Mouse (Mus musculus) forebrain, embryonic 15.5 days (tissue): ENCODE data around the gene Decr2. TPM values are rescaled to one million over a fixed set of nuclear protein-coding genes. Genes with fewer than 3 reads are reported as not detected.
"Not testable (repeated sequence)": the region's sequence is repeated elsewhere in the genome, so short reads cannot be mapped to it uniquely, and the experiment has no call there.

Experiments
- ATAC-seq: fragments of 200-750 bp; cut with Nextera tagmentation; replicated peaks from 2 replicates; pipeline ENCODE4 v1.8.0; 2017; ENCODE audit warnings: mild to moderate bottlenecking, moderate TSS enrichment, moderate library complexity
- H3K27ac ChIP-seq: fragments of 300-500 bp; sonication (generic); replicated peaks from 2 replicates; pipeline ENCODE4 v1.5.1; 2015; ENCODE audit warnings: mild to moderate bottlenecking, inconsistent platforms
- H3K27me3 ChIP-seq: fragments of 300-500 bp; sonication (generic); 2 replicates; pipeline ENCODE4 v1.6.1; 2015; ENCODE audit warnings: inconsistent platforms
- H3K36me3 ChIP-seq: fragments of 300-500 bp; sonication (generic); 2 replicates; pipeline ENCODE4 v1.6.1; 2015; ENCODE audit warnings: mild to moderate bottlenecking, inconsistent platforms
- H3K4me1 ChIP-seq: fragments of 300-500 bp; sonication (generic); 2 replicates; pipeline ENCODE4 v1.6.1; 2015; ENCODE audit warnings: inconsistent platforms
- H3K4me2 ChIP-seq: fragments of 300-500 bp; sonication (generic); replicated peaks from 2 replicates; pipeline ENCODE4 v1.6.1; 2015; ENCODE audit warnings: mild to moderate bottlenecking, inconsistent platforms
- H3K4me3 ChIP-seq: fragments of 300-500 bp; sonication (generic); 2 replicates; pipeline ENCODE4 v1.5.1; 2015; ENCODE audit warnings: mild to moderate bottlenecking, inconsistent platforms
- H3K9ac ChIP-seq: fragments of 300-500 bp; sonication (generic); replicated peaks from 2 replicates; pipeline ENCODE4 v1.6.1; 2015; ENCODE audit warnings: mild to moderate bottlenecking, inconsistent platforms
- H3K9me3 ChIP-seq: fragments of 300-500 bp; sonication (generic); 2 replicates; pipeline ENCODE4 v1.6.1; 2016; ENCODE audit warnings: inconsistent platforms
- WGBS: fragments of 180-500 bp; shearing (Covaris S2); methylation state at CpG from one replicate; pipeline ENCODE4 v1.1.7; 2015; ENCODE audit warnings: mixed read lengths; 5-methylcytosine and 5-hydroxymethylcytosine counted together
- polyA plus RNA-seq: library from polyadenylated mRNA; unstranded; fragments of >200 nt; fragmentation: Nextera tagmentation; extraction: Ambion mirVana; gene quantifications from 2 replicates; pipeline ENCODE4 v1.2.1, GENCODE M21; 2015

Gene Decr2
- polyA plus RNA-seq, 1 experiment from 2014 or later, result 29.1 TPM

- Histone ChIP-seq H3K27me3 (no peaks in the 10 kb centered on the region), H3K9me3 (no peaks in the 10 kb centered on the region), H3K27ac (no peak overlapping the region), H3K4me2 (no peak overlapping the region), H3K4me3 (no peak overlapping the region), H3K9ac (no peak overlapping the region), H3K4me1 (0 out of 2 replicates have a peak, but pooled peaks cover 2% of the 10 kb centered on the region), H3K36me3 (peaks cover 13% of the 10 kb centered on the region)
- WGBS, result 92% methylated on average over 4 of the region's 4 CpGs
- ATAC-seq, result no peak
Measured at GRCm38 (mm10) chr17:26052074-26052473, 38.1 kb downstream of the Decr2 start.

GRCm38 (mm10) chr17:26048118-26048517 lies 42.0 kb downstream of the Decr2 start:
- H3K27me3 ChIP-seq, result no peaks in the 10 kb centered on the region
- H3K27ac ChIP-seq, result no peak overlapping the region
- H3K36me3 ChIP-seq, result 0 out of 2 replicates have a peak, but pooled peaks cover 2% of the 10 kb centered on the region
- no peak overlapping the region for H3K9ac ChIP-seq
- no peaks in the 10 kb centered on the region for H3K9me3 ChIP-seq
- H3K4me1 ChIP-seq, result peaks cover 24% of the 10 kb centered on the region
- no peak for ATAC-seq
- H3K4me3 ChIP-seq, result no peak overlapping the region
- WGBS, result 89% methylated on average over 8 of the region's 8 CpGs
- no peak overlapping the region for H3K4me2 ChIP-seq

GRCm38 (mm10) chr17:26046253-26046997 lies 43.7 kb downstream of the Decr2 start:
- H3K27ac ChIP-seq, result 0 out of 2 replicates have a peak overlapping the region, but pooled peaks have one; percentile 29
- no peak for ATAC-seq
- peaks cover 39% of the 10 kb centered on the region for H3K4me1 ChIP-seq
- no peaks in the 10 kb centered on the region for H3K36me3 ChIP-seq
- no peaks in the 10 kb centered on the region for H3K9me3 ChIP-seq
- H3K27me3 ChIP-seq, result no peaks in the 10 kb centered on the region
- no peak overlapping the region for H3K4me2 ChIP-seq
- H3K9ac ChIP-seq, result peak overlapping the region; percentile 11; the same call in 1 of the 2 replicates
- 60% methylated on average over 10 of the region's 10 CpGs for WGBS
- no peak overlapping the region for H3K4me3 ChIP-seq

- no peaks in the 10 kb centered on the region for H3K27me3 ChIP-seq
- H3K36me3 ChIP-seq, result no peaks in the 10 kb centered on the region
- 0 out of 2 replicates have a peak overlapping the region, but pooled peaks have one; percentile 3 for H3K27ac ChIP-seq
- H3K9ac ChIP-seq, result no peak overlapping the region
- no peaks in the 10 kb centered on the region for H3K9me3 ChIP-seq
- no peak overlapping the region for H3K4me2 ChIP-seq
- H3K4me3 ChIP-seq, result no peak overlapping the region
- no peak for ATAC-seq
- H3K4me1 ChIP-seq, result peaks cover 42% of the 10 kb centered on the region
- 46% methylated on average over 4 of the region's 4 CpGs for WGBS
Measured at GRCm38 (mm10) chr17:26045285-26045684, 44.9 kb downstream of the Decr2 start.

- peak overlapping the region; percentile 93 for H3K27ac ChIP-seq
- H3K36me3 ChIP-seq, result no peaks in the 10 kb centered on the region
- H3K9me3 ChIP-seq, result no peaks in the 10 kb centered on the region
- peaks cover 42% of the 10 kb centered on the region for H3K4me1 ChIP-seq
- peak; percentile 69 for ATAC-seq
- no peak overlapping the region for H3K9ac ChIP-seq
- H3K4me3 ChIP-seq, result no peak overlapping the region
- 25% methylated on average over 5 of the region's 5 CpGs for WGBS
- peak overlapping the region; percentile 10 for H3K4me2 ChIP-seq
- no peaks in the 10 kb centered on the region for H3K27me3 ChIP-seq
Measured at GRCm38 (mm10) chr17:26043249-26043636, 46.9 kb downstream of the Decr2 start.

GRCm38 (mm10) chr17:26042599-26043248 lies 47.4 kb downstream of the Decr2 start:
- Histone ChIP-seq H3K27me3 (no peaks in the 10 kb centered on the region), H3K4me3 (no peak overlapping the region), H3K27ac (peak overlapping the region; percentile 93), H3K36me3 (no peaks in the 10 kb centered on the region), H3K9me3 (no peaks in the 10 kb centered on the region), H3K4me2 (peak overlapping the region; percentile 10), H3K9ac (no peak overlapping the region), H3K4me1 (peaks cover 42% of the 10 kb centered on the region)
- WGBS, result 24% methylated on average over 13 of the region's 13 CpGs
- ATAC-seq, result peak; percentile 80

GRCm38 (mm10) chr17:26041111-26041802 lies 48.9 kb downstream of the Decr2 start:
- ATAC-seq, result no peak
- Histone ChIP-seq H3K4me1 (peaks cover 32% of the 10 kb centered on the region), H3K27ac (no peak overlapping the region), H3K4me3 (no peak overlapping the region), H3K27me3 (no peaks in the 10 kb centered on the region), H3K9me3 (no peaks in the 10 kb centered on the region), H3K36me3 (no peaks in the 10 kb centered on the region), H3K4me2 (no peak overlapping the region), H3K9ac (no peak overlapping the region)
- WGBS, result 46% methylated on average over 9 of the region's 9 CpGs

GRCm38 (mm10) chr17:26040711-26041110 lies 49.4 kb downstream of the Decr2 start:
- not testable (repeated sequence) for H3K27me3 ChIP-seq

GRCm38 (mm10) chr17:26032037-26032436 lies 58.1 kb downstream of the Decr2 start:
- 88% methylated on average over 6 of the region's 6 CpGs for WGBS
- no peaks in the 10 kb centered on the region for H3K9me3 ChIP-seq
- no peaks in the 10 kb centered on the region for H3K27me3 ChIP-seq
- H3K36me3 ChIP-seq, result peaks cover 18% of the 10 kb centered on the region
- no peak for ATAC-seq
- H3K4me2 ChIP-seq, result no peak overlapping the region
- H3K4me3 ChIP-seq, result no peak overlapping the region
- no peak overlapping the region for H3K9ac ChIP-seq
- no peak overlapping the region for H3K27ac ChIP-seq
- 0 out of 2 replicates have a peak, but pooled peaks cover 4% of the 10 kb centered on the region for H3K4me1 ChIP-seq

More at GRCm38 (mm10) chr17:26040711-26041110, 49.4 kb downstream of the Decr2 start:
- not testable (repeated sequence) for H3K9ac ChIP-seq, H3K4me2 ChIP-seq, H3K36me3 ChIP-seq, H3K4me3 ChIP-seq, H3K27ac ChIP-seq, H3K9me3 ChIP-seq, ATAC-seq
- 89% methylated on average over 8 of the region's 8 CpGs for WGBS
- peaks cover 29% of the 10 kb centered on the region for H3K4me1 ChIP-seq

GRCm38 (mm10) chr17:26031583-26031982 lies 58.6 kb downstream of the Decr2 start:
- no peak for ATAC-seq
- WGBS, result 78% methylated on average over 5 of the region's 5 CpGs
- H3K4me1 ChIP-seq, result 0 out of 2 replicates have a peak, but pooled peaks cover 4% of the 10 kb centered on the region
- no peak overlapping the region for H3K27ac ChIP-seq
- H3K9me3 ChIP-seq, result no peaks in the 10 kb centered on the region
- H3K27me3 ChIP-seq, result no peaks in the 10 kb centered on the region
- no peak overlapping the region for H3K9ac ChIP-seq
- H3K4me2 ChIP-seq, result no peak overlapping the region
- no peak overlapping the region for H3K4me3 ChIP-seq
- H3K36me3 ChIP-seq, result peaks cover 18% of the 10 kb centered on the region
